Mouse (Mus musculus): Measurements from ENCODE around the gene Pacs1. TPM values are rescaled to one million over a fixed set of nuclear protein-coding genes. Genes with fewer than 3 reads are reported as not detected.

Pacs1 gene
- total RNA-seq, 1 experiment from 2014 or later, result 50.5 TPM

GRCm38 (mm10) chr19:5084834-5085144, 188.1 kb downstream of the Pacs1 start:
- no peak for ATAC-seq (ENCODE audit: extremely low read depth, insufficient number of reproducible peaks, low FRiP score, poor library complexity, severe bottlenecking)

- ATAC-seq (ENCODE audit: extremely low read depth, insufficient number of reproducible peaks, low FRiP score, poor library complexity, severe bottlenecking), result no peak
Observed at GRCm38 (mm10) chr19:5083961-5084833, 188.7 kb downstream of the Pacs1 start.

Other genes starting within 250 kb of the Pacs1 start
- gene Slc29a2, start 249.3 kb downstream of the Pacs1 start, total RNA-seq (2017), result 1.2 TPM in 1 of 2 replicates, not detected in the other
- gene B4gat1, start 234.3 kb downstream of the Pacs1 start, total RNA-seq (2017), result 0.49 and 0.81 TPM in 2 replicates
- 2.3 and 4.3 TPM in 2 replicates for gene AC124502.3, start 234.2 kb downstream of the Pacs1 start, total RNA-seq (2017)
- 31.8 and 34.6 TPM in 2 replicates for gene Brms1, start 231.8 kb downstream of the Pacs1 start, total RNA-seq (2017)
- gene Rin1, start 222.6 kb downstream of the Pacs1 start, total RNA-seq (2017), result 0.12 and 0.70 TPM in 2 replicates
- not detected in 2 replicates for gene Cd248, start 205.0 kb downstream of the Pacs1 start, total RNA-seq (2017)
- not detected in 2 replicates for gene Tmem151a, start 187.6 kb downstream of the Pacs1 start, total RNA-seq (2017)
- 6.9 and 10.4 TPM in 2 replicates for gene Yif1a, start 184.6 kb downstream of the Pacs1 start, total RNA-seq (2017)
- not detected in 2 replicates for gene Cnih2, start 174.6 kb downstream of the Pacs1 start, total RNA-seq (2017)
- 74.5 and 91.6 TPM in 2 replicates for gene Rab1b, start 166.0 kb downstream of the Pacs1 start, total RNA-seq (2017)
- 16.7 and 18.7 TPM in 2 replicates for gene Klc2, start 154.6 kb downstream of the Pacs1 start, total RNA-seq (2017)
- 273 and 288 TPM in 2 replicates for gene Sf3b2, start 22.3 kb upstream of the Pacs1 start, total RNA-seq (2017)
- gene Gal3st3, start 25.2 kb upstream of the Pacs1 start, total RNA-seq (2017), result not detected in 2 replicates
- gene Catsper1, start 62.6 kb upstream of the Pacs1 start, total RNA-seq (2017), result not detected in 2 replicates
- gene Cst6, start 76.5 kb upstream of the Pacs1 start, total RNA-seq (2017), result 1.4 TPM in 1 of 2 replicates, not detected in the other
- gene Eif1ad, start 93.6 kb upstream of the Pacs1 start, total RNA-seq (2017), result 31.6 and 36.8 TPM in 2 replicates
- gene Banf1, start 94.0 kb upstream of the Pacs1 start, total RNA-seq (2017), result 15.2 and 17.9 TPM in 2 replicates
- 135 and 147 TPM in 2 replicates for gene Sart1, start 115.6 kb upstream of the Pacs1 start, total RNA-seq (2017)
- 1.5 TPM in 1 of 2 replicates, not detected in the other for gene Tsga10ip, start 129.4 kb upstream of the Pacs1 start, total RNA-seq (2017)
- gene Drap1, start 151.9 kb upstream of the Pacs1 start, total RNA-seq (2017), result 91.6 and 100 TPM in 2 replicates
- 21.1 and 22.2 TPM in 2 replicates for gene AI837181, start 152.0 kb upstream of the Pacs1 start, total RNA-seq (2017)
- not detected in 2 replicates for gene Fosl1, start 174.4 kb upstream of the Pacs1 start, total RNA-seq (2017)
- gene Ccdc85b, start 184.8 kb upstream of the Pacs1 start, total RNA-seq (2017), result 2.3 and 2.8 TPM in 2 replicates
- gene Fibp, start 187.5 kb upstream of the Pacs1 start, total RNA-seq (2017), result 133 and 137 TPM in 2 replicates
- gene Ctsw, start 195.4 kb upstream of the Pacs1 start, total RNA-seq (2017), result 11.1 and 11.2 TPM in 2 replicates
- 0.70 TPM in 1 of 2 replicates, not detected in the other for gene Efemp2, start 200.8 kb upstream of the Pacs1 start, total RNA-seq (2017)
- 19.0 and 22.0 TPM in 2 replicates for gene Mus81, start 215.3 kb upstream of the Pacs1 start, total RNA-seq (2017)
- gene Cfl1, start 217.3 kb upstream of the Pacs1 start, total RNA-seq (2017), result 1,009 and 1,084 TPM in 2 replicates
- 0.86 and 5.0 TPM in 2 replicates for gene 1700020D05Rik, start 230.7 kb upstream of the Pacs1 start, total RNA-seq (2017)
- 7.4 and 11.3 TPM in 2 replicates for gene Snx32, start 237.4 kb upstream of the Pacs1 start, total RNA-seq (2017)